Comparison of ENCODE assay signal across 8 mouse cellular contexts in the genomic region with DNA sequence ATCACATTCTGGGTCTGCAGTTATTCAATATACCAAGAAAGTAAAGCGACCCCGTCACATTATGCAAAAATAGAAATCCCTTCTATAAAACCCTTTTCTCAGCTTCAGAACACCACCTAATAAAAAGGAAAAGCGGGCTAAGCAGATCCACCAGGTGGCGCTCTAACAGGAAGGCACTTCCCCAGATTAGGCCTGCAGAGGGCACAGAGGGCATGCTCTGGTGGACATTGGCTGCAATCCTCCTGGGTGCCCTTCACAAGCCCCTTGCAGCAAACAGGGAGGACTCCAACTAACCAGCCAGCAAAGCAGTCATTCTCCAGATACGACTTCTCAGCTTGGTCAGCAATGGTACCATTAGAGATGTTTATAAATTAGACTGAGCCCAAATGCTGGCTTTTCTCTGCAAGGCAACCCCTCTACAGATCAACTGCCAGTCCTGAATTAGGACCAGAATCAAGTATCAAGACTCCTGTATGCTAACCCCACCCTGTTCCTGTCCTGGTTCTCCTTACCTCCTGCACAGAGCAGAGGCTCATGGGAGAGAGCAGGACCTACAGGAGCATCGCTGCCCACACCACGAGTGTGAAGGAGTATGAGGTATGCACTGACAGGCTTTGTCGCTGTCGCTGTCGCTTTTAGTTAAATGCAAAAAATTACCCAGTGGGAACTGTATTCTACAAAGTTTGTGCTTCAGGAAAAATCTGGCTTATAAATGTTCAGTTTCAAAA. TPM values are rescaled to one million over a fixed set of nuclear protein-coding genes. Genes with fewer than 3 reads are reported as not detected.
DNase-seq lines count a peak whose midpoint lies in the region; ATAC-seq lines count a peak whose summit lies in the region.

No protein-coding gene starts in this region.

- H3K4me2 ChIP-seq in forebrain, embryonic 15.5 days (replicated peaks): no peak overlapping the region
- no peak overlapping the region for H3K4me2 ChIP-seq in midbrain, embryonic 12.5 days (replicated peaks)

- ATAC-seq in forebrain, embryonic 15.5 days (replicated peaks): no peak
- ATAC-seq in hematopoietic stem cell, adult 5-6 weeks (replicated peaks in 1 of 2; ENCODE audit: insufficient read depth in 1 of 2, low FRiP score in 2 of 2, low TSS enrichment in 1 of 2, low read depth in 1 of 2, poor library complexity in 2 of 2, severe bottlenecking in 2 of 2): peak; percentile 73 to 86
- 0 out of 2 replicates have a peak, but pooled peaks have one; percentile 49 for ATAC-seq in midbrain, embryonic 12.5 days (ENCODE audit: low FRiP score, low read depth)

- H3K9ac ChIP-seq in forebrain, embryonic 15.5 days (replicated peaks): no peak overlapping the region
- H3K9ac ChIP-seq in midbrain, embryonic 12.5 days (replicated peaks): no peak overlapping the region

- H3K4me1 ChIP-seq in forebrain, embryonic 10.5 days: no peaks in the 10 kb centered on the region
- H3K4me1 ChIP-seq in forebrain, embryonic 15.5 days: no peaks in the 10 kb centered on the region
- H3K4me1 ChIP-seq in midbrain, embryonic 12.5 days: no peaks in the 10 kb centered on the region

- H3K4me3 ChIP-seq in forebrain, embryonic 10.5 days: no peak overlapping the region
- H3K4me3 ChIP-seq in forebrain, embryonic 15.5 days: no peak overlapping the region
- no peak overlapping the region for H3K4me3 ChIP-seq in midbrain, embryonic 12.5 days

- WGBS in forebrain, embryonic 10.5 days: 59% methylated on average over 10 of the region's 10 CpGs
- WGBS in forebrain, embryonic 15.5 days: 58% methylated on average over 10 of the region's 10 CpGs
- 55% methylated on average over 10 of the region's 10 CpGs for WGBS in midbrain, embryonic 12.5 days

- H3K36me3 ChIP-seq in forebrain, embryonic 10.5 days (replicated peaks): peaks cover 6% of the 10 kb centered on the region
- H3K36me3 ChIP-seq in forebrain, embryonic 15.5 days: peaks cover 4% of the 10 kb centered on the region; the same call in 1 of the 2 replicates
- peaks cover 3% of the 10 kb centered on the region; the same call in 1 of the 2 replicates for H3K36me3 ChIP-seq in midbrain, embryonic 12.5 days

- H3K27ac ChIP-seq in forebrain, embryonic 10.5 days: no peak overlapping the region
- no peak overlapping the region for H3K27ac ChIP-seq in forebrain, embryonic 15.5 days (replicated peaks)
- no peak overlapping the region for H3K27ac ChIP-seq in midbrain, embryonic 12.5 days (replicated peaks)

- DNase-seq in forebrain, embryonic 10.5 days (ENCODE audit: extremely low spot score, low spot score): peak; percentile 65
- DNase-seq in c-Kit-positive CD71-positive TER-119-positive erythroid progenitor cells, embryonic 14.5 days (ENCODE audit: low spot score): peak; percentile 74
- DNase-seq in forelimb bud, embryonic 11.5 days (ENCODE audit: low read depth, low spot score): peak; percentile 75
- DNase-seq in layer of hippocampus, postnatal 25 days (ENCODE audit: extremely low spot score in 1 of 2, low spot score in 1 of 2): peak; percentile 48 to 84
- DNase-seq in spleen, postnatal 10 days (ENCODE audit: low spot score in 2 of 2): peak; percentile 68 to 88

- no peaks in the 10 kb centered on the region for H3K9me3 ChIP-seq in forebrain, embryonic 10.5 days
- H3K9me3 ChIP-seq in forebrain, embryonic 15.5 days: no peaks in the 10 kb centered on the region
- no peaks in the 10 kb centered on the region for H3K9me3 ChIP-seq in midbrain, embryonic 12.5 days

- H3K27me3 ChIP-seq in forebrain, embryonic 10.5 days (ENCODE audit: poor library complexity, severe bottlenecking): no peaks in the 10 kb centered on the region
- no peaks in the 10 kb centered on the region for H3K27me3 ChIP-seq in forebrain, embryonic 15.5 days
- no peaks in the 10 kb centered on the region for H3K27me3 ChIP-seq in midbrain, embryonic 12.5 days

RNA-seq across cellular contexts. Expression of a gene that starts 32.3 kb away (rescaled TPM):
- polyA plus RNA-seq in forebrain, embryonic 10.5 days (2016; fragmentation: Nextera tagmentation; extraction: Ambion mirVana): 318 and 332 TPM in 2 replicates
- polyA plus RNA-seq in forebrain, embryonic 15.5 days (2015; fragmentation: Nextera tagmentation; extraction: Ambion mirVana): 280 and 285 TPM in 2 replicates
- total RNA-seq in hematopoietic stem cell, adult 5-6 weeks (2017): 187 and 258 TPM in 2 replicates
- 10 to 100 TPM; 79.6 to 97.1 TPM for total RNA-seq in layer of hippocampus, postnatal 25 days (2021)
- 320 and 325 TPM in 2 replicates for polyA plus RNA-seq in midbrain, embryonic 12.5 days (2016; fragmentation: Nextera tagmentation; extraction: Ambion mirVana)
